Mouse (Mus musculus): Measurements from ENCODE around the gene Naa50. TPM values are rescaled to one million over a fixed set of nuclear protein-coding genes. Genes with fewer than 3 reads are reported as not detected.

Naa50 gene
- polyA plus RNA-seq, 1 experiment from 2014 or later, result 101 TPM

DNA sequence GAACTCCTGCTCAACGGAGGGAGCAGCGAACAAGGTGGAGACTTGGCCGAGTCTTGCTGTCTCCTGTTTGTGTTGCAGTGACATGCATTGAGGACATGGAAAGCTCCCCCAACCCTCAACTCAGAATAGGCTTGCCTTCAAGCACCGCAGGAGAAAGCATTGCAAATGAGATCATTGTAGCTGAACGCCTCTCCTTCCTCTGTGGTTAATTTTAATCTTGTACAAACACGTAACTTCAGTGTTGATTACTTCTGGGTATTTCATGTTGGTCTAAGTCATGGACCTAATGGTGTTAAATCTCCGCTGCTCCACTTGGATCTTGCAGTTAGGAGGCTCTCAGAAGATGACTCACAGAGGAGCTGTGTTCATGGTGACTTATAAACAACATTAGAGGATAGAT is 73.1 kb downstream of the Naa50 start:
- 97% methylated on average over 7 of the region's 7 CpGs for WGBS
- Histone ChIP-seq H3K27me3 (no peaks in the 10 kb centered on the region), H3K4me1 (no peaks in the 10 kb centered on the region), H3K36me3 (peaks cover 71% of the 10 kb centered on the region), H3K27ac (replicated peaks) (no peak overlapping the region), H3K9ac (replicated peaks) (no peak overlapping the region), H3K4me3 (no peak overlapping the region), H3K4me2 (replicated peaks) (no peak overlapping the region), H3K9me3 (no peaks in the 10 kb centered on the region)
- no peak for ATAC-seq (ENCODE audit: low FRiP score, low read depth)

Other genes with a start within 250 kb of the Naa50 start
- 29.3 and 30.3 TPM in 2 replicates for gene Qtrt2, start 213.0 kb upstream of the Naa50 start, polyA plus RNA-seq (2016; fragmentation: Nextera tagmentation; extraction: Ambion mirVana)
- 0.60 and 0.75 TPM in 2 replicates for gene Zdhhc23, start 160.0 kb upstream of the Naa50 start, polyA plus RNA-seq (2016; fragmentation: Nextera tagmentation; extraction: Ambion mirVana)
- gene Gramd1c, start 76.5 kb upstream of the Naa50 start, polyA plus RNA-seq (2016; fragmentation: Nextera tagmentation; extraction: Ambion mirVana), result 3.3 and 4.2 TPM in 2 replicates
- 54.6 and 59.8 TPM in 2 replicates for gene Atp6v1a, start 125 bp upstream of the Naa50 start, polyA plus RNA-seq (2016; fragmentation: Nextera tagmentation; extraction: Ambion mirVana)
- 4.1 TPM in 2 replicates for gene Usf3, start 33.4 kb downstream of the Naa50 start, polyA plus RNA-seq (2016; fragmentation: Nextera tagmentation; extraction: Ambion mirVana)
- 0.98 and 1.1 TPM in 2 replicates for gene Sidt1, start 193.4 kb downstream of the Naa50 start, polyA plus RNA-seq (2016; fragmentation: Nextera tagmentation; extraction: Ambion mirVana)
- 26.6 and 34.4 TPM in 2 replicates for gene Spice1, start 207.3 kb downstream of the Naa50 start, polyA plus RNA-seq (2016; fragmentation: Nextera tagmentation; extraction: Ambion mirVana)